Mouse (Mus musculus) fat pad, adult 2 months (tissue): ENCODE results near the gene Nwd2.

Experiments used
- DNase-seq: peaks from one replicate; pipeline ENCODE4 v3.0.0-alpha.2; 2011; ENCODE audit warnings: low read depth, low spot score; ENCODE audit errors: extremely low read depth

The Nwd2 gene

GRCm38 (mm10) chr5:63649070-63649532 lies at the start of gene Nwd2:
Gene Nwd2 (plus strand): TSS chr5:63649102.
- DNase-seq = no peak

- no peak for DNase-seq
These were observed 41.5 kb upstream of the Nwd2 start for GRCm38 (mm10) chr5:63607447-63607846.

GRCm38 (mm10) chr5:63616792-63617668 lies 31.9 kb upstream of the Nwd2 start:
- DNase-seq = no peak

GRCm38 (mm10) chr5:63624123-63624522 lies 24.8 kb upstream of the Nwd2 start:
- no peak for DNase-seq

DNA sequence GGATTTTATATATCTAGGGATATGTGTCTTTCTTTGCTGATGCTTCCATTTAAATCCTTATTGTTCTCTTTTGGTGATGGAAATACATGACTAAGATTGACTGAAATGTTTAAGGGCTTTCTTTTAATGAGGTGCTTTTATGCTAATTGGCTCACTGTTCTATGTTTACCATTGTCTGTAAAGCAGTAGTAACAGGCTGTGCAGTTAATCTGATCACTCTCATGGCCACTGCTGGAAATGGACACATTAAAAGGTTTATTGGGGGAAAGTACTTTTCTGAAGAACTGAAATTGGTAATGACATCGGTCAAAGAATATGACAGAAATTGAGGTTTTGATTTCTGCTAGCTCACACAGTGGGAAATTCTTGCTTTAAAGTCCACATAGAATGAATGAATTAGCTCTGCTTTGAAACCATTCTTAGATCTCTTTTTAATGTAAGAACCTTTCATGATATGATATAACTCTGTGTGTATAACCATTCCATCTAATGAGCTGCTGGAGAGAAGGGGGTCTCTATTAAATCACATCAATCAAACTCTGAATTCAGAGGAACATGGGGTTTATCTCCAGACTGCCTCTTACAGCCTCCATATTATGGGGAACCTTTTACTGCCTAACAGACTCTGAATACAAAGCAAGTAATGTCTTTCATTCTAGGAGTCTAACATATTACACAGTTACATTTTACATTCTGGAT lies 20.9 kb upstream of the Nwd2 start:
- DNase-seq = no peak

GRCm38 (mm10) chr5:63628531-63628871 lies 20.4 kb upstream of the Nwd2 start:
- no peak for DNase-seq

GRCm38 (mm10) chr5:63634636-63635035 lies 14.3 kb upstream of the Nwd2 start:
- no peak for DNase-seq

DNA sequence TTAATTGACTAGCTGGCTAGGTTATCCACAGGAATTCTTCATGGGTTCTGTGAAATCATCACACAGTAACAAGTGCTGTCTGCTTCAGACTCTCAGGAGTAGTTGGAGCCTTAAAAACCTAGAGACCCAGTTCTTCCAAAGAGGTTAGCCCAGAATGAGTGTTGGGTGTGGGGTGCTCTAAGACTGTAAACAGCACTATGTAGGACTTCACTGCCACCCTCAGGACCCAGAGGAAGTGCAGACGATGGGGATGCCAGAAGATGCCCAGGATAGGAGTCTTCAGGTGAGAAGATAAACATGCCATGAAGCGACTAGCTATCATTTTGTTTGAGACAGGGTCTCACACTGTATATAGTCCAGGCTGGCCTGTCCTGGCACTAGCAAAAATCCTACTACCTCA lies 715 bp upstream of the Nwd2 start:
- DNase-seq = no peak

DNA sequence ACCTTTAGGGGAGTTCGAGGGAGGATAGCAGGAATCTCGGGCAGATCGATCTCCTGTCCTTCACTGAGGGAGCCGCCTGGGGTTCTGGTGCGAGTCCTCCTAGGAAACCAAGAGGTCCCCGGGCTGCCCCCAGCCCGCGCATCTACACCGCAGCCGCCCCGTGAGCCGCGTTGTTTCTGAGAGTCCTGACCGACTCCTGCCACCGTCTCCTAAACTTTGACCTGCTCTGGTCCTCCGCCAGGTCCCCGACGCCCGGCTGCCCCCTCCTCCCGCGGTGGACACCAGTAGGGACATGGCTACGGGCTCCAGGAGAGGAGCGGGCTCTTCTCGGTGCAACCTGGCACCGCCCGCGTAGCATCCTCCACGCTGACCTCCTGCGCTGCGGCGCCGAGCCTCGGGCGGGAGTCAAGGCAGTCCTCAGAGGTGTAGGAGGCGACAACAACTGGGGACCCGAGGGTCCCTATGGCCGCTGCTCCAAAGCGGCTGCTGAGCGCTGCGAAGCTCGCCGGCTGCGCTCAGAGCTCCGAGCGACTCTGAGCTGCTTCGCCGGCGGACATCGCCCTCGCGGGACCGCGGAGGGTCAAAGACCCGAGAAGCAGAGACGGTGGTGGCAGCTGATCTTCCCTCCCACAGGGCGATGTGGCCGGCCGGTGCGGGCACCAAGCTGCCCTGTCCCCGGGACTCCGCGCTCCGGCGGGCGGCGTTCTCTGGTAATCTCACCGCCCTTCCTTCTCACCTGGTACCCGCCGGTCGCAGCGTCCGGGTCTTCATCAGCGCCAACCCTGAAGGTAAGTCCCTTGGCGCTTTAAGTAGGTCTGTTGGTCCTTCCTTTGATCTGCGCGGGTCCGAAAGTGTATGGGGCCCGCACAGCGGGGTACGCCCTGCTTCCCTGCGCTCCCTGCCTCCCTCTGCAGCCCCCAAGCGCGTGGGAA lies 897 bp downstream of the Nwd2 start:
- DNase-seq = no peak

DNA sequence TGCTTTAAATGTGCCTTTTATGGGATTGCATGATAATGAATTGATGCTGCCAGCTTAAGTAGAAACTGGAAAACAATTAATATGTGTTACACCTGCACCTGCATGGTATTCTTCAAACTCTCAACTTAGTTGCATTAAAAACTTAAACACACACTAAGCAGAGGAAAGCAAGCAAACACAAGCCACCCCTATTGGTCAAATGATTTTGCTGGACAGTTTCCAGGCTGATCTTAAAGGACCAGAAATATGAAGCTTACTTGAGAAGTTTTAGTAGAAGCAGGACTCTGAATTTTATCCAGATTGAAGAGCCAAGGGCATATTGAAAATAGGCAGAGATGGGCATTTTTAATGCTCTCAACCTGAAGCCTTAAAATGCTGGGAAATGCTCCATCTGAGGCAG lies 2.9 kb downstream of the Nwd2 start:
- DNase-seq = no peak

- DNase-seq = no peak
These were observed 3.8 kb downstream of the Nwd2 start for GRCm38 (mm10) chr5:63652705-63653104.

DNA sequence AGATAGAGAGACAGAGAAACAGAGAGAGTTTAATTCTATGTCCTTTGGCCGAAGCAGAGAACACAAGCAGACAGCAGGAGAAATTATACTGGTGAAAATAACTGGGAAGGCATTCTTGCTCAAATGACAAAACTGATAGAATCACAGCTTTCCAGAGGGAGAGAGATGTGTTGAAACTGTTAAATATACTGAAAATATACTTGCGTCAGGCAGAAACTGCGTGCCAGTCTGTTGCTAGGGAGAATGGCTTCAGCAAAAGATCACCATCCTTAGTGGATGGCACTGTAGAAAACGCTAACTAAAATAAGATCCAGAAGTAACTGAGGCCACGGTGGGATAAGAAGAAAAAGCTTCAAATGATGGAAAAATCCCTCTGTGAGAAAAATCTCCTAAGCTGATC lies 18.0 kb downstream of the Nwd2 start:
- no peak for DNase-seq

- DNase-seq = no peak
These were observed 27.0 kb downstream of the Nwd2 start for GRCm38 (mm10) chr5:63675934-63676333.

DNA sequence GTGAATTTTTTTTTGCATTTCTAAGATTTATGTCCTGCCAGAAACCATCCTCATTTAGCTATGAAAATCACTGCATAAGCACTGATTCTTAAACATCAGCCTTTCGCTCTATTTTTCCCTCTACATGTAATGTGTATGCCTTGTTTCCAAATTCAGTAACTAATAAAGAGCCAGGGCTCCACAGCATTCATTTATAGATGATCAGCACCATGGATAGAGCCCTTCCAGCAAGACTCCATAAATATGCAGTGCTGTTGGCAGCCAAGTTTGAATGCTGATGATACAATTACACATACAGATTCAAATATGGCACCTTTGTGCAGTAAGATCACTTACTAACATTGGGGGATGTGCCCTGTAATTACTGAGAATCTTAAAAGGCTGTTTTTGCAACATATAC lies 40.2 kb downstream of the Nwd2 start:
- DNase-seq = no peak

DNA sequence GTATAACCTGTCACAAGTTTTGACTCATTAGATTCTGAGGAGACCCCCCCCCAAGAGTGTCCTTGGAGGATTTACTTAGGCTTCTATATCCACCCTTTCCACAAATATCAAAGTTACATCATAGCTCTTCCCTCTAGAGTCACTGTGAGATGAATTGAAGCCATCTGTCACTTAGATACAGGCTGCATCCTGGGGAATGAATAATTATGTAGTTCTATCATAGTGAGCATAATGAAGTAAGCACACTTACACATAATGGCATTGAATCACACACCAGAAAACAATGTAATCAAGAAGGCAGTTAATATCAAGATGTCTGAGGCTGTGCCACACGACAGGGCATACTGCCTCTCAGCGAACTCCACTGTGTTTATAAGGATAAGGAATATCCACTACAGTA lies 47.9 kb downstream of the Nwd2 start:
- DNase-seq = no peak

DNA sequence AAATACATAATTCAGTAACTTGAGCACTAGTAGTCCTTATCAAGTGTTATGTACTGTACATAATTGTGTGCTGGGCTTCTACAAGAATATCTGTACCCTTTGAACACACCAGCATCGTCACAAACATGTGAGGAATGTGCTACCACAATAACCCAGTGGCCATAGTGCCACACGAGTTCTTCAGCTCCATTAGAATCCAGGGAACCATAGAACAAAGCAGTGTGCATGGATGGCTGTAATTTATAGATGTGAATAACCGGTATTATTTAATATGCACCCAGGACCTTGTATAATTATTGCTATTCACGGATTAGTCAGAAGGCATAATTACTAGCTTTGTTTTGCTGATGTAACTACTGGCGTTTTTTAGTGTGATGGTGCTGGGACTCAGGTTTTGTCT lies 48.3 kb downstream of the Nwd2 start:
- no peak for DNase-seq

DNA sequence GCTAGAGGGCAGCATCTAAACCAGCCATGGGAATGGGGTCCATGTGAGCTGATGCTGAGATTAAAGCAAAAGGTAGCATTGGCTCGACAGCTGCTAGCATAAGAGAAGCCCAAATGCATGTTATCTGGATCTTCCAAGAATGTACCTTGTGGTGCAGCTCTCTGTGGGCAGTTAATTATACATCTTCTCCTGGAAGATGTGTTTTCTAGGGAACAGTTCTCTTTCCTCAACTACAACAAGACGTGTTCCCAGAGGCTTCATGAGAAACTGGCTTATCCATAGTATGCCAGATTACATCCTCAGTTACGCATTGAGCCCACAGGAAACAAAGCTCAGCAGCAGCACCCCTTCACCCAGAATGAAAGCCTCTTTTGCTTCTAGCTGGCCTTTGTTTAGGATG lies 80.1 kb downstream of the Nwd2 start:
- DNase-seq = no peak

GRCm38 (mm10) chr5:63735521-63735920 lies 86.6 kb downstream of the Nwd2 start:
- no peak for DNase-seq

DNA sequence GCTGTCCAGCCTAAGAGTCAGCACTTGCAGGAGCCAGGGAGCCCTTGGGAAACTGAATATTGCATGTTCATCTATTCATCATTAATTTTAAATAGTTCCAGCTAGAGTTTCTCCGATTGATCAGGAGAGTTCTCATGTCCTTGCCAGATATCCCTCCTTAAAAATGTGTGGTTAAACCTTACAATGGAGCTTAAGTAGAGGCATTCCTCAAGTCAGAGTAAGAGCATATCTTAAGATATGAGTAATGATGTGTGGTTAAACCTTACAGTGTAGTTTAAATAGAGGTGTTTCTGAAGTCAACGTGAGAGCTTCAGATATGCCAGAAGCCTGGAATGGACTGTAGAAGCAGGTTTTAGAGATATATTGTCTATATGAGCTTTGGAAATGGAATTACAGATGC lies 94.5 kb downstream of the Nwd2 start:
- DNase-seq = no peak

- no peak for DNase-seq
These were observed 99.4 kb downstream of the Nwd2 start for GRCm38 (mm10) chr5:63748299-63748698.

DNA sequence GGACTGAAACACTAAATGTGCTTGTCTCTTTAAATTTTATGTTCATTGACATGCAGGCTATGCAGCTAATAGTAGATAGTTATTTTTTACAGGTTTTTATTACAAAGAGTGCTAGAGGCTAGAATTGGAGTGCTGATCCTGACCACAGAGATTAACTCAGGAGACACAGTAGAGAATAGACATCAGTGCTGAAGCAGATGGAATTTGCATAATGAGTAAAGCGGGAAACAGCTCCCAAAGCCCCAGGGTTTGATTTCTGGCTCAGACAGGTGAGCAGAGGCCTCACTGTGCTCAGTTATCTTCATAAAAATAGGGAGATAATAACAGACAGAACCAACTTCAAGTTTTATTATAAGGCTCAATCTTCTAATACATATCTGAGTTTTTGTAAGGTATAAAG lies 99.9 kb downstream of the Nwd2 start:
- no peak for DNase-seq
